Mouse (Mus musculus) limb, embryonic 14.5 days (tissue): ENCODE measurements around the gene Cd80. TPM values are rescaled to one million over a fixed set of nuclear protein-coding genes. Genes with fewer than 3 reads are reported as not detected.

Experiments
- ATAC-seq: fragments of 200-750 bp; cut with Nextera tagmentation; 2 replicates; pipeline ENCODE4 v1.8.0; 2017; ENCODE audit warnings: low read depth, moderate number of reproducible peaks, moderate TSS enrichment; ENCODE audit not compliant: low FRiP score
- DNase-seq: peaks from one replicate; pipeline ENCODE4 v3.0.0-alpha.2; 2015; ENCODE audit warnings: low spot score
- H3K27ac ChIP-seq: fragments of 300-500 bp; sonication (generic); replicated peaks from 2 replicates; pipeline ENCODE4 v1.5.1; 2014; ENCODE audit warnings: low read depth, mild to moderate bottlenecking, low read length, moderate library complexity, mixed read lengths
- H3K27me3 ChIP-seq: fragments of 300-500 bp; sonication (generic); 2 replicates; pipeline ENCODE4 v1.6.1; 2014; ENCODE audit warnings: low read length, mixed read lengths; ENCODE audit not compliant: control insufficient read depth, insufficient read depth
- H3K36me3 ChIP-seq: fragments of 300-500 bp; sonication (generic); 2 replicates; pipeline ENCODE4 v1.6.1; 2014; ENCODE audit warnings: mild to moderate bottlenecking, low read length, moderate library complexity, mixed read lengths; ENCODE audit not compliant: control insufficient read depth, insufficient read depth
- H3K4me1 ChIP-seq: fragments of 300-500 bp; sonication (generic); 2 replicates; pipeline ENCODE4 v1.6.1; 2014; ENCODE audit warnings: antibody characterized with exemption, low read length, mixed read lengths; ENCODE audit not compliant: control insufficient read depth, insufficient read depth
- H3K4me2 ChIP-seq: fragments of 300-500 bp; sonication (generic); replicated peaks from 2 replicates; pipeline ENCODE4 v1.6.1; 2014; ENCODE audit warnings: low read depth, mild to moderate bottlenecking, low read length, moderate library complexity; ENCODE audit not compliant: severe bottlenecking
- H3K4me3 ChIP-seq: fragments of 300-500 bp; sonication (generic); replicated peaks from 2 replicates; pipeline ENCODE4 v1.5.1; 2014; ENCODE audit warnings: low read length
- H3K9ac ChIP-seq: fragments of 300-500 bp; sonication (generic); 2 replicates; pipeline ENCODE4 v1.6.1; 2014; ENCODE audit warnings: mild to moderate bottlenecking, low read depth, low read length, moderate library complexity; ENCODE audit not compliant: severe bottlenecking
- H3K9me3 ChIP-seq: fragments of 300-500 bp; sonication (generic); 2 replicates; pipeline ENCODE4 v1.6.1; 2016; ENCODE audit warnings: low read length; ENCODE audit not compliant: control insufficient read depth
- POLR2A ChIP-seq: fragments of 200-500 bp; IDR thresholded peaks from 2 replicates; pipeline ENCODE4 v1.8.0; 2012; ENCODE audit warnings: inconsistent platforms, mild to moderate bottlenecking, moderate library complexity, borderline replicate concordance; ENCODE audit not compliant: insufficient read depth, insufficient read length; ENCODE audit errors: extremely low read depth
- WGBS: fragments of 180-500 bp; shearing (Covaris S2); extraction: QIAGEN DNeasy Blood & Tissue Kit; methylation state at CpG from one replicate; pipeline ENCODE4 v1.1.7; 2014; 5-methylcytosine and 5-hydroxymethylcytosine counted together
- polyA plus RNA-seq, 2 experiments: library from polyadenylated mRNA; depleted of rRNA in 1 of 2; stranded (reverse) in 1 of 2; unstranded in 1 of 2; fragments of >200 nt; fragmentation: Nextera tagmentation in 1 of 2; extraction: Ambion mirVana in 1 of 2; gene quantifications; 2 replicates each; pipeline versions ENCODE4 v1.2.1 to v1.2.3; 2012 to 2014

Gene Cd80
- polyA plus RNA-seq, 2 experiments, result 0.33 to 0.45 TPM

- Histone ChIP-seq H3K27me3 (no peaks in the 10 kb centered on the region), H3K4me2 (no peak overlapping the region), H3K27ac (no peak overlapping the region), H3K4me1 (no peaks in the 10 kb centered on the region), H3K9me3 (no peaks in the 10 kb centered on the region), H3K9ac (no peak overlapping the region), H3K36me3 (peaks cover 24% of the 10 kb centered on the region), H3K4me3 (no peak overlapping the region)
- TF ChIP-seq POLR2A, result no peak
- 81% methylated on average over 10 of the region's 10 CpGs for WGBS
- DNase-seq (peak; percentile 17), ATAC-seq (no peak)
Observed at GRCm38 (mm10) chr16:38493890-38494289, 38.5 kb downstream of the Cd80 start.

GRCm38 (mm10) chr16:38496604-38497140, 41.3 kb downstream of the Cd80 start:
- Histone ChIP-seq H3K4me3 (no peak overlapping the region), H3K9me3 (no peaks in the 10 kb centered on the region), H3K9ac (no peak overlapping the region), H3K4me2 (no peak overlapping the region), H3K4me1 (no peaks in the 10 kb centered on the region), H3K27me3 (no peaks in the 10 kb centered on the region), H3K27ac (no peak overlapping the region), H3K36me3 (peaks cover 35% of the 10 kb centered on the region)
- ATAC-seq (no peak), DNase-seq (no peak)
- TF ChIP-seq POLR2A, result no peak
- WGBS, result 83% methylated on average over 7 of the region's 7 CpGs

GRCm38 (mm10) chr16:38502469-38502868, 47.1 kb downstream of the Cd80 start:
- no peak overlapping the region for H3K9ac ChIP-seq
- no peak overlapping the region for H3K4me3 ChIP-seq
- no peak for ATAC-seq
- no peak for DNase-seq
- H3K27me3 ChIP-seq, result no peaks in the 10 kb centered on the region
- no peaks in the 10 kb centered on the region for H3K9me3 ChIP-seq
- WGBS, result 91% methylated on average over 10 of the region's 10 CpGs
- no peak overlapping the region for H3K27ac ChIP-seq
- peaks cover 57% of the 10 kb centered on the region for H3K36me3 ChIP-seq
- H3K4me2 ChIP-seq, result no peak overlapping the region
- TF ChIP-seq POLR2A, result no peak
- H3K4me1 ChIP-seq, result no peaks in the 10 kb centered on the region

GRCm38 (mm10) chr16:38503528-38503927, 48.2 kb downstream of the Cd80 start:
- H3K9ac ChIP-seq, result no peak overlapping the region
- H3K4me3 ChIP-seq, result no peak overlapping the region
- H3K4me2 ChIP-seq, result no peak overlapping the region
- no peaks in the 10 kb centered on the region for H3K4me1 ChIP-seq
- WGBS, result 94% methylated on average over 4 of the region's 4 CpGs
- peaks cover 47% of the 10 kb centered on the region for H3K36me3 ChIP-seq
- H3K27ac ChIP-seq, result no peak overlapping the region
- H3K27me3 ChIP-seq, result no peaks in the 10 kb centered on the region
- no peak for TF ChIP-seq POLR2A
- no peaks in the 10 kb centered on the region for H3K9me3 ChIP-seq
- ATAC-seq (no peak), DNase-seq (no peak)

- peak; percentile 88 for ATAC-seq
Observed at GRCm38 (mm10) chr16:38506041-38506634, 50.8 kb downstream of the Cd80 start.

GRCm38 (mm10) chr16:38510846-38511245, 55.5 kb downstream of the Cd80 start:
- Histone ChIP-seq H3K4me3 (no peak overlapping the region), H3K27ac (no peak overlapping the region), H3K4me1 (no peaks in the 10 kb centered on the region), H3K9ac (no peak overlapping the region), H3K4me2 (no peak overlapping the region), H3K27me3 (no peaks in the 10 kb centered on the region), H3K9me3 (no peaks in the 10 kb centered on the region), H3K36me3 (peaks cover 41% of the 10 kb centered on the region)
- DNase-seq, result no peak
- no peak for TF ChIP-seq POLR2A
- ATAC-seq, result no peak
- WGBS, result 93% methylated on average over 2 of the region's 2 CpGs

More at GRCm38 (mm10) chr16:38506041-38506634, 50.8 kb downstream of the Cd80 start:
- no peak overlapping the region for H3K27ac ChIP-seq
- TF ChIP-seq POLR2A, result no peak
- H3K27me3 ChIP-seq, result no peaks in the 10 kb centered on the region
- DNase-seq, result peak; percentile 81
- H3K4me2 ChIP-seq, result no peak overlapping the region
- H3K36me3 ChIP-seq, result peaks cover 44% of the 10 kb centered on the region
- no peak overlapping the region for H3K9ac ChIP-seq
- H3K4me3 ChIP-seq, result no peak overlapping the region
- no peaks in the 10 kb centered on the region for H3K4me1 ChIP-seq
- WGBS, result 78% methylated on average over 4 of the region's 4 CpGs
- H3K9me3 ChIP-seq, result no peaks in the 10 kb centered on the region
